Mouse (Mus musculus): ENCODE measurements around the gene Trim38. TPM values are rescaled to one million over a fixed set of nuclear protein-coding genes. Genes with fewer than 3 reads are reported as not detected.
A peak's percentile ranks its signal among the peaks of the same experiment; 100 is the strongest.
"Not testable (repeated sequence)": the region's sequence is repeated elsewhere in the genome, so short reads cannot be mapped to it uniquely, and the experiment has no call there.

Gene Trim38
- polyA plus RNA-seq (2015; fragmentation: Nextera tagmentation; extraction: Ambion mirVana) = 0.09 TPM in 1 of 2 replicates, not detected in the other

GRCm38 (mm10) chr13:23769613-23770012 lies at the start of gene Trim38:
TSS of gene Trim38 (plus strand) at chr13:23769913.
- H3K4me3 ChIP-seq (replicated peaks); H3K36me3 ChIP-seq; H3K27ac ChIP-seq (replicated peaks); H3K4me2 ChIP-seq; ATAC-seq (ENCODE audit: low FRiP score); H3K27me3 ChIP-seq (replicated peaks); H3K9ac ChIP-seq (replicated peaks); H3K9me3 ChIP-seq (replicated peaks); H3K4me1 ChIP-seq: not testable (repeated sequence)
- WGBS = 89% methylated on average over 2 of the region's 2 CpGs

- Histone ChIP-seq H3K4me3 (replicated peaks) (no peak overlapping the region), H3K9me3 (replicated peaks) (no peaks in the 10 kb centered on the region), H3K36me3 (no peaks in the 10 kb centered on the region), H3K4me1 (no peaks in the 10 kb centered on the region), H3K27me3 (replicated peaks) (no peaks in the 10 kb centered on the region), H3K9ac (replicated peaks) (no peak overlapping the region), H3K4me2 (no peak overlapping the region), H3K27ac (replicated peaks) (no peak overlapping the region)
- 98% methylated on average over 4 of the region's 4 CpGs for WGBS
- no peak for ATAC-seq (ENCODE audit: low FRiP score)
These were observed 45.5 kb upstream of the Trim38 start for GRCm38 (mm10) chr13:23724239-23724638.

- Histone ChIP-seq H3K4me1 (no peaks in the 10 kb centered on the region), H3K36me3 (no peaks in the 10 kb centered on the region), H3K27ac (replicated peaks) (no peak overlapping the region), H3K4me3 (replicated peaks) (no peak overlapping the region), H3K9me3 (replicated peaks) (no peaks in the 10 kb centered on the region), H3K9ac (replicated peaks) (no peak overlapping the region), H3K27me3 (replicated peaks) (no peaks in the 10 kb centered on the region), H3K4me2 (no peak overlapping the region)
- WGBS = 0% methylated on average over 1 of the region's 1 CpGs
- no peak for ATAC-seq (ENCODE audit: low FRiP score)
These were observed 44.5 kb upstream of the Trim38 start for GRCm38 (mm10) chr13:23725213-23725612.

- H3K36me3 ChIP-seq = no peaks in the 10 kb centered on the region
- ATAC-seq (ENCODE audit: low FRiP score) = no peak
- WGBS = 90% methylated on average over 18 of the region's 18 CpGs
These were observed 41.1 kb upstream of the Trim38 start for GRCm38 (mm10) chr13:23728472-23729191.

GRCm38 (mm10) chr13:23729192-23729525 lies 40.6 kb upstream of the Trim38 start:
- H3K4me2 ChIP-seq = no peak overlapping the region
- no peak overlapping the region for H3K9ac ChIP-seq (replicated peaks)
- H3K36me3 ChIP-seq = no peaks in the 10 kb centered on the region
- H3K9me3 ChIP-seq (replicated peaks) = no peaks in the 10 kb centered on the region
- no peaks in the 10 kb centered on the region for H3K27me3 ChIP-seq (replicated peaks)
- H3K4me3 ChIP-seq (replicated peaks) = no peak overlapping the region
- no peak overlapping the region for H3K27ac ChIP-seq (replicated peaks)
- ATAC-seq (ENCODE audit: low FRiP score) = no peak
- 92% methylated on average over 9 of the region's 9 CpGs for WGBS
- no peaks in the 10 kb centered on the region for H3K4me1 ChIP-seq

More at GRCm38 (mm10) chr13:23728472-23729191, 41.1 kb upstream of the Trim38 start:
- no peak overlapping the region for H3K27ac ChIP-seq (replicated peaks)
- H3K27me3 ChIP-seq (replicated peaks) = no peaks in the 10 kb centered on the region
- H3K4me3 ChIP-seq (replicated peaks) = no peak overlapping the region
- H3K9ac ChIP-seq (replicated peaks) = no peak overlapping the region
- H3K4me1 ChIP-seq = no peaks in the 10 kb centered on the region
- H3K9me3 ChIP-seq (replicated peaks) = no peaks in the 10 kb centered on the region
- H3K4me2 ChIP-seq = no peak overlapping the region

- H3K4me2 ChIP-seq = no peak overlapping the region
- H3K4me1 ChIP-seq = no peaks in the 10 kb centered on the region
- no peaks in the 10 kb centered on the region for H3K36me3 ChIP-seq
- H3K9ac ChIP-seq (replicated peaks) = no peak overlapping the region
- H3K9me3 ChIP-seq (replicated peaks) = no peaks in the 10 kb centered on the region
- no peaks in the 10 kb centered on the region for H3K27me3 ChIP-seq (replicated peaks)
- 89% methylated on average over 5 of the region's 5 CpGs for WGBS
- ATAC-seq (ENCODE audit: low FRiP score) = no peak
- H3K4me3 ChIP-seq (replicated peaks) = no peak overlapping the region
- H3K27ac ChIP-seq (replicated peaks) = no peak overlapping the region
These were observed 40.0 kb upstream of the Trim38 start for GRCm38 (mm10) chr13:23729706-23730105.

GRCm38 (mm10) chr13:23730479-23730878 lies 39.2 kb upstream of the Trim38 start:
- Histone ChIP-seq H3K4me2 (no peak overlapping the region), H3K27me3 (replicated peaks) (no peaks in the 10 kb centered on the region), H3K36me3 (no peaks in the 10 kb centered on the region), H3K4me1 (no peaks in the 10 kb centered on the region), H3K4me3 (replicated peaks) (no peak overlapping the region), H3K27ac (replicated peaks) (no peak overlapping the region), H3K9me3 (replicated peaks) (no peaks in the 10 kb centered on the region), H3K9ac (replicated peaks) (no peak overlapping the region)
- no peak for ATAC-seq (ENCODE audit: low FRiP score)
- WGBS = 36% methylated on average over 8 of the region's 8 CpGs

- WGBS = 23% methylated on average over 8 of the region's 8 CpGs
- H3K9me3 ChIP-seq (replicated peaks) = no peaks in the 10 kb centered on the region
- H3K4me2 ChIP-seq = no peak overlapping the region
- no peaks in the 10 kb centered on the region for H3K27me3 ChIP-seq (replicated peaks)
- H3K27ac ChIP-seq (replicated peaks) = no peak overlapping the region
- H3K36me3 ChIP-seq = no peaks in the 10 kb centered on the region
- no peaks in the 10 kb centered on the region for H3K4me1 ChIP-seq
- no peak overlapping the region for H3K4me3 ChIP-seq (replicated peaks)
- peak; percentile 65 for ATAC-seq (ENCODE audit: low FRiP score)
- no peak overlapping the region for H3K9ac ChIP-seq (replicated peaks)
These were observed 37.4 kb upstream of the Trim38 start for GRCm38 (mm10) chr13:23732156-23732804.

GRCm38 (mm10) chr13:23737091-23737490 lies 32.6 kb upstream of the Trim38 start:
- no peak overlapping the region for H3K4me3 ChIP-seq (replicated peaks)
- WGBS = 72% methylated on average over 5 of the region's 5 CpGs

GRCm38 (mm10) chr13:23738041-23738440 lies 31.7 kb upstream of the Trim38 start:
- peaks cover 19% of the 10 kb centered on the region for H3K4me1 ChIP-seq
- H3K4me3 ChIP-seq (replicated peaks) = peak overlapping the region; percentile 63
- ATAC-seq (ENCODE audit: low FRiP score) = no peak
- peak overlapping the region; percentile 100 for H3K4me2 ChIP-seq
- no peaks in the 10 kb centered on the region for H3K36me3 ChIP-seq
- peak overlapping the region; percentile 56; the same call in 1 of the 2 replicates for H3K9ac ChIP-seq (replicated peaks)
- no peaks in the 10 kb centered on the region for H3K9me3 ChIP-seq (replicated peaks)
- 21% methylated on average over 4 of the region's 4 CpGs for WGBS
- peak overlapping the region; percentile 85; the same call in 1 of the 2 replicates for H3K27ac ChIP-seq (replicated peaks)
- no peaks in the 10 kb centered on the region for H3K27me3 ChIP-seq (replicated peaks)

More at GRCm38 (mm10) chr13:23737091-23737490, 32.6 kb upstream of the Trim38 start:
- ATAC-seq (ENCODE audit: low FRiP score) = no peak
- H3K9me3 ChIP-seq (replicated peaks) = no peaks in the 10 kb centered on the region
- H3K9ac ChIP-seq (replicated peaks) = no peak overlapping the region
- no peak overlapping the region for H3K4me2 ChIP-seq
- no peaks in the 10 kb centered on the region for H3K27me3 ChIP-seq (replicated peaks)
- peaks cover 19% of the 10 kb centered on the region for H3K4me1 ChIP-seq
- no peak overlapping the region for H3K27ac ChIP-seq (replicated peaks)
- H3K36me3 ChIP-seq = no peaks in the 10 kb centered on the region

- ATAC-seq (ENCODE audit: low FRiP score) = peak; percentile 93
- H3K4me3 ChIP-seq (replicated peaks) = peak within 1 kb of the TSS; percentile 63
- peak within 1 kb of the TSS; percentile 85 for H3K27ac ChIP-seq (replicated peaks)
- no peaks in the 10 kb centered on the region for H3K36me3 ChIP-seq
- H3K9ac ChIP-seq (replicated peaks) = peak within 1 kb of the TSS; percentile 56
- no peaks in the 10 kb centered on the region for H3K9me3 ChIP-seq (replicated peaks)
- H3K27me3 ChIP-seq (replicated peaks) = no peaks in the 10 kb centered on the region
- whole genome bisulfite sequencing = under 1% methylated on average over 38 of the region's 38 CpGs
- H3K4me2 ChIP-seq = peak within 1 kb of the TSS; percentile 100
- H3K4me1 ChIP-seq = peaks cover 19% of the 10 kb centered on the region
These were observed 31.0 kb upstream of the Trim38 start, which contains the start of gene Hist1h1c for GRCm38 (mm10) chr13:23738677-23739068. TSS of gene Hist1h1c (plus strand) at chr13:23738808.

All from neural tube, embryonic 15.5 days (tissue).